Mouse (Mus musculus): Measurements from ENCODE around the gene Kcnn3.

Kcnn3 gene

GRCm38 (mm10) chr3:89565371-89565770 lies 45.4 kb downstream of the Kcnn3 start:
- DNase-seq (ENCODE audit: low spot score) = no peak

GRCm38 (mm10) chr3:89569058-89569457 lies 49.1 kb downstream of the Kcnn3 start:
- DNase-seq (ENCODE audit: low spot score) = no peak

GRCm38 (mm10) chr3:89569707-89570324 lies 49.9 kb downstream of the Kcnn3 start:
- no peak for DNase-seq (ENCODE audit: low spot score)

GRCm38 (mm10) chr3:89570362-89570761 lies 50.4 kb downstream of the Kcnn3 start:
- DNase-seq (ENCODE audit: low spot score) = no peak

- no peak for DNase-seq (ENCODE audit: low spot score)
Observed at GRCm38 (mm10) chr3:89574260-89574659, 54.3 kb downstream of the Kcnn3 start.

GRCm38 (mm10) chr3:89576381-89576780 lies 56.4 kb downstream of the Kcnn3 start:
- DNase-seq (ENCODE audit: low spot score) = no peak

GRCm38 (mm10) chr3:89577154-89577553 lies 57.2 kb downstream of the Kcnn3 start:
- no peak for DNase-seq (ENCODE audit: low spot score)

GRCm38 (mm10) chr3:89578083-89578482 lies 58.1 kb downstream of the Kcnn3 start:
- no peak for DNase-seq (ENCODE audit: low spot score)

GRCm38 (mm10) chr3:89578803-89579202 lies 58.8 kb downstream of the Kcnn3 start:
- no peak for DNase-seq (ENCODE audit: low spot score)

- no peak for DNase-seq (ENCODE audit: low spot score)
Observed at GRCm38 (mm10) chr3:89584254-89584653, 64.3 kb downstream of the Kcnn3 start.

GRCm38 (mm10) chr3:89588436-89588835 lies 68.5 kb downstream of the Kcnn3 start:
- DNase-seq (ENCODE audit: low spot score) = no peak

- no peak for DNase-seq (ENCODE audit: low spot score)
Observed at GRCm38 (mm10) chr3:89589321-89589720, 69.4 kb downstream of the Kcnn3 start.

GRCm38 (mm10) chr3:89590386-89590785 lies 70.4 kb downstream of the Kcnn3 start:
- DNase-seq (ENCODE audit: low spot score) = no peak

- DNase-seq (ENCODE audit: low spot score) = no peak
Observed at GRCm38 (mm10) chr3:89591461-89591860, 71.5 kb downstream of the Kcnn3 start.

- DNase-seq (ENCODE audit: low spot score) = no peak
Observed at GRCm38 (mm10) chr3:89592809-89593208, 72.8 kb downstream of the Kcnn3 start.

- DNase-seq (ENCODE audit: low spot score) = no peak
Observed at GRCm38 (mm10) chr3:89593524-89593923, 73.6 kb downstream of the Kcnn3 start.

GRCm38 (mm10) chr3:89598361-89598760 lies 78.4 kb downstream of the Kcnn3 start:
- no peak for DNase-seq (ENCODE audit: low spot score)

GRCm38 (mm10) chr3:89598967-89599366 lies 79.0 kb downstream of the Kcnn3 start:
- no peak for DNase-seq (ENCODE audit: low spot score)

- no peak for DNase-seq (ENCODE audit: low spot score)
Observed at GRCm38 (mm10) chr3:89601060-89601459, 81.1 kb downstream of the Kcnn3 start.

GRCm38 (mm10) chr3:89603300-89603699 lies 83.3 kb downstream of the Kcnn3 start:
- DNase-seq (ENCODE audit: low spot score) = no peak

GRCm38 (mm10) chr3:89605235-89605634 lies 85.3 kb downstream of the Kcnn3 start:
- no peak for DNase-seq (ENCODE audit: low spot score)

GRCm38 (mm10) chr3:89607327-89607726 lies 87.4 kb downstream of the Kcnn3 start:
- DNase-seq (ENCODE audit: low spot score) = no peak

- no peak for DNase-seq (ENCODE audit: low spot score)
Observed at GRCm38 (mm10) chr3:89612048-89612447, 92.1 kb downstream of the Kcnn3 start.

All from ovary, postnatal 36 days (tissue).